8 mouse cellular contexts compared by ENCODE assay signal in genomic region chr7:73533457-73533856, GRCm38 (mm10). TPM values are rescaled to one million over a fixed set of nuclear protein-coding genes. Genes with fewer than 3 reads are reported as not detected.
DNase-seq lines count a peak whose midpoint lies in the region; ATAC-seq lines count a peak whose summit lies in the region.

No protein-coding gene starts in this region.

- no peak for ATAC-seq in heart, embryonic 14.5 days (ENCODE audit: insufficient number of reproducible peaks, insufficient read depth, low FRiP score, low read depth)
- no peak for ATAC-seq in midbrain, embryonic 15.5 days (replicated peaks)

- peaks cover 62% of the 10 kb centered on the region for H3K36me3 ChIP-seq in heart, embryonic 14.5 days (ENCODE audit: control insufficient read depth, insufficient read depth, low read length)
- H3K36me3 ChIP-seq in midbrain, embryonic 15.5 days (replicated peaks): no peaks in the 10 kb centered on the region

- no peak overlapping the region for H3K4me3 ChIP-seq in brown adipose tissue, adult 24 weeks (ENCODE audit: insufficient read depth, low read depth, low read length)
- H3K4me3 ChIP-seq in heart, embryonic 14.5 days (ENCODE audit: control insufficient read depth in 1 of 2, insufficient read depth in 1 of 2, low read depth in 1 of 2, low read length in 2 of 2): no peak overlapping the region
- no peak overlapping the region for H3K4me3 ChIP-seq in midbrain, embryonic 15.5 days

- 36% methylated on average over 2 of the region's 2 CpGs for WGBS in heart, embryonic 14.5 days
- 61% methylated on average over 2 of the region's 2 CpGs for WGBS in midbrain, embryonic 15.5 days

- peak overlapping the region; percentile 89 for H3K27ac ChIP-seq in brown adipose tissue, adult 24 weeks (replicated peaks; ENCODE audit: low read depth, low read length)
- H3K27ac ChIP-seq in heart, embryonic 14.5 days (replicated peaks in 1 of 2; ENCODE audit: control insufficient read depth in 1 of 2, insufficient read depth in 1 of 2, low read depth in 2 of 2, low read length in 2 of 2): peak overlapping the region; percentile 64 to 76
- H3K27ac ChIP-seq in midbrain, embryonic 15.5 days: peak overlapping the region; percentile 55

- no peaks in the 10 kb centered on the region for H3K9me3 ChIP-seq in heart, embryonic 14.5 days (ENCODE audit: control insufficient read depth, low read length)
- H3K9me3 ChIP-seq in midbrain, embryonic 15.5 days: no peaks in the 10 kb centered on the region

- peak; percentile 21 for DNase-seq in kidney, postnatal 10 days
- no peak for DNase-seq in kidney, adult 11 months
- DNase-seq in Muller cell, postnatal 12 days (ENCODE audit: inconsistent ontology term): no peak
- DNase-seq in cerebellum, postnatal 25 days: no peak
- no peak for DNase-seq in cerebellum, adult 9-11 months

- peak overlapping the region; percentile 56 for H3K9ac ChIP-seq in heart, embryonic 14.5 days (ENCODE audit: low read length)
- no peak overlapping the region for H3K9ac ChIP-seq in midbrain, embryonic 15.5 days

- H3K27me3 ChIP-seq in heart, embryonic 14.5 days (ENCODE audit: control insufficient read depth, insufficient read depth, low read length): no peaks in the 10 kb centered on the region
- H3K27me3 ChIP-seq in midbrain, embryonic 15.5 days (replicated peaks): no peaks in the 10 kb centered on the region

- H3K4me1 ChIP-seq in brown adipose tissue, adult 24 weeks (ENCODE audit: control insufficient read depth, insufficient read depth, insufficient read length, low read length): peaks cover 33% of the 10 kb centered on the region
- H3K4me1 ChIP-seq in heart, embryonic 14.5 days (ENCODE audit: control insufficient read depth in 2 of 2, insufficient read depth in 2 of 2, low read length in 2 of 2): peaks cover 7 to 63% of the 10 kb centered on the region in 2 experiments
- peaks cover 58% of the 10 kb centered on the region for H3K4me1 ChIP-seq in midbrain, embryonic 15.5 days

- H3K4me2 ChIP-seq in heart, embryonic 14.5 days (ENCODE audit: low read length): peak overlapping the region; percentile 39
- no peak overlapping the region for H3K4me2 ChIP-seq in midbrain, embryonic 15.5 days

RNA-seq across cellular contexts. Expression of gene Chd2, which starts 8.2 kb away (rescaled TPM):
- 22.6 and 29.2 TPM in 2 replicates for polyA plus RNA-seq in brown adipose tissue, adult 24 weeks (2012; ENCODE audit: insufficient read depth, insufficient read length, missing spikeins)
- 46.9 and 53.0 TPM in 2 replicates for polyA plus RNA-seq in heart, embryonic 14.5 days (2014; fragmentation: Nextera tagmentation; extraction: Ambion mirVana)
- 48.6 and 52.4 TPM in 2 replicates for polyA plus RNA-seq in midbrain, embryonic 15.5 days (2015; fragmentation: Nextera tagmentation; extraction: Ambion mirVana)
